In genomic region chr16:23456534-23456933, GRCm38 (mm10) we compare ENCODE assay signal across 12 mouse cellular contexts. TPM values are rescaled to one million over a fixed set of nuclear protein-coding genes. Genes with fewer than 3 reads are reported as not detected.
DNase-seq lines count a peak whose midpoint lies in the region; ATAC-seq lines count a peak whose summit lies in the region.
"Had no signal": no experiment of that assay in that cellular context is flagged by ENCODE, and none has a peak within 500 bp of the region (broad histone marks: within the 10 kb centered on the region; RNA-seq: fewer than 3 reads in every experiment).

No protein-coding gene starts in this region.

- 51% methylated on average over 3 of the region's 3 CpGs for WGBS in liver, embryonic 15.5 days (ENCODE audit: insufficient replicate concordance)

- intact Hi-C loops in heart, postnatal 36 days (cut with DNase I): no loop called here

- no peaks in the 10 kb centered on the region for H3K4me1 ChIP-seq in liver, embryonic 15.5 days (replicated peaks)
- H3K4me1 ChIP-seq: embryonic facial prominence, embryonic 12.5 days; hindbrain, embryonic 15.5 days; megakaryocyte, embryonic 14.5 days had no signal

- H3K27ac ChIP-seq in liver, embryonic 15.5 days (replicated peaks): no peak overlapping the region
- H3K27ac ChIP-seq: embryonic facial prominence, embryonic 12.5 days; hindbrain, embryonic 15.5 days had no signal

- no peaks in the 10 kb centered on the region for H3K27me3 ChIP-seq in liver, embryonic 15.5 days
- H3K27me3 ChIP-seq: embryonic facial prominence, embryonic 12.5 days; hindbrain, embryonic 15.5 days had no signal

- 0 out of 2 replicates have a peak, but pooled peaks cover 5% of the 10 kb centered on the region for H3K36me3 ChIP-seq in liver, embryonic 15.5 days (replicated peaks)
- H3K36me3 ChIP-seq: embryonic facial prominence, embryonic 12.5 days; hindbrain, embryonic 15.5 days had no signal

- DNase-seq in liver: no peak
- peak; percentile 28 for DNase-seq in cerebellum, adult 8-10 months
- DNase-seq in heart, postnatal 36 days: peak; percentile 16 to 48
- peak; percentile 6 for DNase-seq in mesoderm, embryonic 11.5 days (ENCODE audit: low read depth, low spot score)
- no peak for DNase-seq in right cerebral cortex, postnatal 4 days
- DNase-seq in c-Kit-positive CD71-positive TER-119-positive erythroid progenitor cells, embryonic 14.5 days (ENCODE audit: low spot score): no peak
- DNase-seq in right cerebral cortex, postnatal 14 days: no peak
- DNase-seq: right cerebral cortex, adult 18-20 months had no signal

- H3K4me3 ChIP-seq in liver, embryonic 15.5 days (replicated peaks): no peak overlapping the region
- H3K4me3 ChIP-seq: embryonic facial prominence, embryonic 12.5 days; hindbrain, embryonic 15.5 days; megakaryocyte, embryonic 14.5 days had no signal

- H3K4me2 ChIP-seq in liver, embryonic 15.5 days: no peak overlapping the region
- H3K4me2 ChIP-seq: embryonic facial prominence, embryonic 12.5 days; hindbrain, embryonic 15.5 days had no signal

- peak; percentile 34; the same call in 1 of the 2 replicates for ATAC-seq in liver, embryonic 15.5 days (ENCODE audit: insufficient read depth)

- no peak overlapping the region for H3K9ac ChIP-seq in liver, embryonic 15.5 days
- H3K9ac ChIP-seq: embryonic facial prominence, embryonic 12.5 days; hindbrain, embryonic 15.5 days had no signal

- no peaks in the 10 kb centered on the region for H3K9me3 ChIP-seq in liver, embryonic 15.5 days (replicated peaks)
- H3K9me3 ChIP-seq: embryonic facial prominence, embryonic 12.5 days; hindbrain, embryonic 15.5 days had no signal

RNA-seq across cellular contexts. Expression of gene Rtp1, which starts 27.6 kb away (rescaled TPM):
- polyA plus RNA-seq in liver, embryonic 15.5 days (2015; fragmentation: Nextera tagmentation; extraction: Ambion mirVana): not detected in 2 replicates
- not detected for total RNA-seq in heart, postnatal 36 days (2021)

Comparison
In these comparisons a context has a peak if more than half of its experiments do, and no peak if none do; other contexts are left out.
1. DNase-seq: peak in cerebellum, adult 8-10 months (single experiment), heart, postnatal 36 days (2 of 2) and mesoderm, embryonic 11.5 days (single experiment); none in liver (single experiment), right cerebral cortex, postnatal 4 days (single experiment), c-Kit-positive CD71-positive TER-119-positive erythroid progenitor cells, embryonic 14.5 days (single experiment) and right cerebral cortex, postnatal 14 days (single experiment).